Mouse (Mus musculus) gastrocnemius, postnatal 25 days (tissue): ENCODE measurements around the gene Vmn1r166. TPM values are rescaled to one million over a fixed set of nuclear protein-coding genes. Genes with fewer than 3 reads are reported as not detected.
"Not testable (repeated sequence)": the region's sequence is repeated elsewhere in the genome, so short reads cannot be mapped to it uniquely, and the experiment has no call there.

Source experiments
- DNase-seq: peaks from one replicate; pipeline ENCODE4 v3.0.0; 2022
- long read RNA-seq, 2 experiments: library from polyadenylated mRNA; stranded (forward); transcript quantifications; one replicate each; pipeline ENCODE4 v2.0.0; 2021
- total RNA-seq, 2 experiments: library from RNA; stranded (reverse); gene quantifications; 1 replicate in 1 of 2; 2 replicates in 1 of 2; pipeline ENCODE4 v1.2.3; 2021

Gene Vmn1r166
- not detected for total RNA-seq
- long read RNA-seq, experiment 1: 0 reads
- long read RNA-seq, experiment 2: 0 reads

DNA sequence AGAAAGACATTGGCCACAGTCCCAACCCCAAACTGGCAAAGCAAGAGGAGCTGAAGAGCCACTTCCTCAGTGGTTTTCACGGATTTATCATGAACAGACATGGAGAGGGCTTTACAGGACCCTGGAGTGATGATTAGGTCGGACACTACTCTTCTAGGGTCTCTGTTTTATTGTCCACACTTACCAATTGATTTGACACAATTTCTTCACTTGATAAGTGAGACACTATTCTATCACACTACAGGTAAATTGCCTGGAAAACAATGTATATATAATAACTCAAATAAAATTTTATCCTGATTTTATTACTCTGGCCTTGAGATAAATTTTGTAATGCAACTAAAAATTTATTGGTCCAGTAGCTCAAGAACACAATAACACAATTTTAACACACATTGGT lies at the start of gene Vmn1r166:
Gene Vmn1r166 (minus strand): TSS at position 101 of the 400 bp plus-strand sequence.
- not testable (repeated sequence) for DNase-seq

DNA sequence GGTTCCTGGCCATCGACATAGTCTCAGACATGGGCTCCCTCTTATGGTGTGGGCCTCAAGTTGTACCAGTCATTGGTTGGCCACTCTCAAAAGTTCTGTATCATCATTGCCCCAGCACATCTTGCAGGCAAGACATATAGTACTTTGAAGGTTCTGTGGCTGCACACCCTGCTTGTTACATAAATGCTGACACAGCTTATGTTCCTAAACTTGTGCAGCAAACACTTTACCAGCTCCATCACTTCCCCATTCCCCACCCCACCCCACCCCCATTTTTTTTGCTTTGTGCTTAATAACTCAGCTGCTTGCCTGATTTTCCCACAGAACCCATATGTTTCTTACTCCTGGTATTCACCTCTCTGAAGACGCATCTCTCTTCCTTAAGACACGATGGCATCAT lies 49.4 kb upstream of the Vmn1r166 start, which contains the start of gene Nlrp4e:
Gene Nlrp4e (plus strand): TSS at position 301 of the 400 bp plus-strand sequence.
- DNase-seq: not testable (repeated sequence)

DNA sequence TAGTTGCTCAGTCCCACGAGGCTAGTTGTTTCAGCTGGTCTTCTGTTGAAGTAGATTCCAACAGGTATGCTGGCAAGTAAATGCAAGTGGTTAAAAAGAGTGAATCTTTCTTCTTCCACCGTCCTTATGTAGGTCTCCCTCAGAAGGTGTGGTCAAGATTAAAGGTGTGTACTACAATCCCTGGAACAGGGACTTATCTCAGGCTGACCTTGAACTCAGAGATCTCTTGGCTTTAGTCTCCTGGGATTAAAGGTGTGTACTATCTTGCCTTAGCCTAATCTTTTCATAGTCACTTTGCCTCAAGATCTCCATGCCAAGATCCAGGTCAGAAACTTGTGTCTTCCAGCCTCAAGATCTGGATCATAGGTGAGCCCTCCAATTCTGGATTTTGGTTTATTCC lies 27.3 kb upstream of the Vmn1r166 start, which contains the start of gene Gm6902:
Gene Gm6902 (minus strand): TSS at position 101 of the 400 bp plus-strand sequence.
- not testable (repeated sequence) for DNase-seq

DNA sequence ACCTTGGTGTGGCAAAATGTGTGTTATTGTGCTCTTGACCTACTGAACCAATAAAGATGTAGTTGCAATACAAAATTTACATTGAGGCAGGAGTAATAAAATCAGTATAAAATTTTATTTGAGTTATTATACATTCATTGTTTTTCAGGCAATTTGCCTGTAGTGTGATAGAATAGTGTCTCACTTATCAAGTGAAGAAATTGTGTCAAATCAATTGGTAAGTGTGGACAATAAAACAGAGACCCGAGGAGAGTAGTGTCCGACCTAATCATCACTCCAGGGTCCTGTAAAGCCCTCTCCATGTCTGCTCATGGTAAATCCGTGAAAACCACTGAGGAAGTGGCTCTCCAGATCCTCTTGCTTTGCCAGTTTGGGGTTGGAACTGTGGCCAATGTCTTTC lies 34.5 kb downstream of the Vmn1r166 start, which contains the start of gene Vmn1r165:
Gene Vmn1r165 (plus strand): TSS at position 301 of the 400 bp plus-strand sequence.
- DNase-seq: not testable (repeated sequence)

Other genes with a start within 250 kb of the Vmn1r166 start
- not detected for gene Gm4216, start 231.8 kb downstream of the Vmn1r166 start, total RNA-seq
- gene Vmn1r163, start 196.1 kb downstream of the Vmn1r166 start, total RNA-seq: not detected
- gene Gm8720, start 184.2 kb downstream of the Vmn1r166 start, total RNA-seq: not detected
- gene Gm10662, start 107.2 kb downstream of the Vmn1r166 start, total RNA-seq: not detected
- gene Vmn1r165, start 34.4 kb downstream of the Vmn1r166 start, total RNA-seq: not detected
- not detected for gene Gm6902, start 27.2 kb upstream of the Vmn1r166 start, total RNA-seq
- not detected for gene Nlrp4e, start 49.5 kb upstream of the Vmn1r166 start, total RNA-seq
- gene Nlrp5, start 134.2 kb upstream of the Vmn1r166 start, total RNA-seq: under 1 TPM in 1 of 2 experiments, not detected in 1; 0.10 TPM